Mouse (Mus musculus) adrenal gland, adult 8-10 months (tissue): ENCODE measurements around the gene Klra8. TPM values are rescaled to one million over a fixed set of nuclear protein-coding genes. Genes with fewer than 3 reads are reported as not detected.
"Not testable (repeated sequence)": the region's sequence is repeated elsewhere in the genome, so short reads cannot be mapped to it uniquely, and the experiment has no call there.

Source experiments
- DNase-seq: peaks from one replicate; pipeline ENCODE4 v3.0.0; 2022
- total RNA-seq, 4 experiments: library from RNA; stranded (reverse); gene quantifications; 2 replicates each; pipeline ENCODE4 v1.2.4; 2022

The Klra8 gene
- total RNA-seq = under 1 TPM in 3 of 4 experiments, not detected in 1; 0.29 to 0.49 (median 0.32) TPM

DNA sequence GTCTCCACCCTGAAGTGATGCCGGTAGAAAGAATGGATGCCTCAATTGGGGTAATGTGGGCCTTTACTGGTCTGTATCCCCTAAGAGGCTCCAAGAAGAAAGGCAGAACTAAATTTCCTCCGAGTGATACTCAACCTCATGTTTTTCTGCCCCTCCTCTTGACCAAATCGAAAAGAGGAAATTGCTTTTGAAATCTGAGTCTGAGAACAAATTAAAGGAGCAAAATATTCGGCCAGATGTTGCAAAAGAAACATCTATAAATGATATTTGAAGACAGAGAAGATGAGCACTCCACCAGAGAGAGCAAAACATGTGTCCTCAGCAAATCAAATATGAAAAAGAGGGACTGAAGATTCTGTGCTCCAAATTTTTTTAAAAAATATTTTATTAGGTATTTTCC, at the start of gene Klra8:
TSS of gene Klra8 (minus strand) at position 101 of the 400 bp plus-strand sequence.
- not testable (repeated sequence) for DNase-seq

DNA sequence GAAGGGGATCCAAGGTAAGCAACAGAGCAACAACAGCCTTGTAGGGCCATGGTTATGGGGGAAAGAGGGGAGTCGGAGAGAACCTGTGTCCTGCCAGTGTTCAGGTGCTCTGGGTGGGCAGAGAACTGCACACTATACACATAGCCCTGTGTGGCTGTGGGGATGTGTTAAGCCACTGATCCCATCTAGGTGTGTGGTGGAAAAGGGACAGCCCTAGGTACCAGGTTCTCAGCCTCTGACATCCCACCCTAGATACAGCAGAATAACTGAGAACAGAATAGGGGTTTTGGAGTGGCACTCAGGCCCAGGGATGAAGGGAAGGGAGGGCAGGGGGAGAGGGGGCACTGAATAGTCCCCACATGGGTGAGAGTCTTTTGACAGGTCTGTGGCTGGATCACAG, 19.2 kb downstream of the Klra8 start:
- no peak for DNase-seq

- DNase-seq = not testable (repeated sequence)
Measured at GRCm38 (mm10) chr6:130102743-130103142, 27.0 kb downstream of the Klra8 start.

GRCm38 (mm10) chr6:130092336-130092948, 37.3 kb downstream of the Klra8 start:
- no peak for DNase-seq

GRCm38 (mm10) chr6:130067171-130067570, 62.5 kb downstream of the Klra8 start, which contains the start of gene Klra4:
TSS of gene Klra4 (minus strand) at chr6:130067271.
- DNase-seq = not testable (repeated sequence)

Other genes with a start within 250 kb of the Klra8 start
- not detected for gene Klra5, start 212.2 kb downstream of the Klra8 start, total RNA-seq
- gene Klra6, start 102.9 kb downstream of the Klra8 start, total RNA-seq = under 1 TPM in 1 of 4 experiments, not detected in 3; 0.27 TPM
- gene Klra4, start 62.6 kb downstream of the Klra8 start, total RNA-seq = under 1 TPM in 1 of 4 experiments, not detected in 3; 0.46 TPM
- under 1 TPM; 0.21 to 0.54 (median 0.30) TPM for gene Klra9, start 63.2 kb upstream of the Klra8 start, total RNA-seq
- gene Klra7, start 103.4 kb upstream of the Klra8 start, total RNA-seq = under 1 TPM in 1 of 4 experiments, not detected in 3; 0.32 TPM
- gene Klra10, start 152.0 kb upstream of the Klra8 start, total RNA-seq = under 1 TPM in 2 of 4 experiments, not detected in 2; 0.41 to 0.48 TPM
- not detected for gene Klra3, start 207.7 kb upstream of the Klra8 start, total RNA-seq